Mouse (Mus musculus): ENCODE data around the gene Med4. TPM values are rescaled to one million over a fixed set of nuclear protein-coding genes. Genes with fewer than 3 reads are reported as not detected.

The Med4 gene
- 52.8 and 54.2 TPM in 2 replicates for polyA plus RNA-seq (2016; fragmentation: Nextera tagmentation; extraction: Ambion mirVana)

DNA sequence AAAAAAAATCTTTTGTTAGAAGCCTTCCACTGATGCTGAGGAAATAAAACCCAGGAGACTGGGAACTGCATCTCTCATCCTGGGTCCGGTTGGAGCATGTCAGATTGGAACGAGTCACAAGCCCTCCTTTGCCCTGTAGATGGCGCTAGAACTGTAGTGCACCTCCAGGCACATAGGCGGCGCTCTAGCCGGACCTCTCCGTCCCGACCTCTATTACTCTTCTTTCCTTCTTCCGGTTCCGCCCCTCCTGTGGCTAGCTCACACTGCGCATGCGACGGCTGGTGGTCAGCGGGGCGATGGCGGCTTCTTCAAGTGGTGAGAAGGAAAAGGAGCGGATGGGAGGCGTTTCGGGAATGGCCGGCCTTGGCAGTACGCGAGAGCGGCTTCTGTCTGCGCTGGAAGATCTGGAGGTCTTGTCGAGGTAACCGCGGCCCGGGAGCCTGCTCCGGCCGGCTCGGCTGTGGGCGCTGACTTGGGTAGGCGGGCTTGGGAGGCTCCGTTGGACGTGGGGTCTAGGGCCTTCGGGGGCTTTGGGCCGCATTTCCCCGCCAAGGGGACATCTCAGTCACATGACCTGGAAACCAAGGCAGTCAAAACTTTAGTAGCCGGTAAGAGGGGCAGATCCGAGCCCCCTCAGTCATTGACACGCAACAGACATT is at the start of gene Med4:
TSS of gene Med4 (plus strand) at position 261 of the 659 bp plus-strand sequence.
- Histone ChIP-seq H3K27ac (ENCODE audit: poor library complexity, severe bottlenecking) (no peak within 1 kb of the TSS), H3K4me2 (peak within 1 kb of the TSS; percentile 86), H3K4me1 (replicated peaks) (peaks cover 13% of the 10 kb centered on the region), H3K27me3 (replicated peaks) (no peaks in the 10 kb centered on the region), H3K9me3 (replicated peaks) (no peaks in the 10 kb centered on the region), H3K4me3 (peak within 1 kb of the TSS; percentile 94), H3K9ac (peak within 1 kb of the TSS; percentile 95), H3K36me3 (peaks cover 25% of the 10 kb centered on the region)
- WGBS, result under 1% methylated on average over 41 of the region's 41 CpGs
- ATAC-seq (ENCODE audit: insufficient number of reproducible peaks, low FRiP score), result peak; percentile 91

DNA sequence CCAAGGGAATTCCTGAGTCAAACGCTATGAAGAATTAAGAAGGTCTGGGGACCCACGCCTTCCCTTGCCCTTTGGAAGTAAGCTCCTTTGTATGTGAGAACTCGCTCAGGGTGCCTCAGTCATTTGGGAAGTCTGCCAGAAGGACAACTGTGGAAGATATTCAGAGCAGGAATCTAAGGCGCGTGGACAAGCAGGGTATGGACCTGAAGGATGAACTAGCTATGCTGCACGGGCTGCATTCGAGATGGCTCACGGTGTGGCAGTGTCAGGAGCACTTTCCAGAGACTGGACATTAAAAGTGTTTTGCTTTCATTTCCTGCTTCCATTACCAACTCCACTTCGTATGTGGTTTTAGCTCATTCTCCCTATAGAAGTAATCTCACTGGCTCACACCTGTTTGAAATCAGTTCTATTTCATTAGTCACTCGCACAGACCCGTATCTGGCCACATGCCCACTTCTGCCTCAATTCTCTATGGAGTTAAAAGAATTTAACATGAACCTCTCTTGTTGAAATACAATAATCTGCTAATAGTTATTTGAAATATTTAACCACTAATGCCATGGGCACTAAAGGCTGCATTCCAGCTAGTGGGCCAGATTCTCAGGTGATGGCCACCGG is 49.2 kb upstream of the Med4 start:
- Histone ChIP-seq H3K9ac (no peak overlapping the region), H3K4me1 (replicated peaks) (no peaks in the 10 kb centered on the region), H3K9me3 (replicated peaks) (0 out of 2 replicates have a peak, but pooled peaks cover 3% of the 10 kb centered on the region), H3K36me3 (no peaks in the 10 kb centered on the region), H3K27me3 (replicated peaks) (peaks cover 8% of the 10 kb centered on the region; the same call in 1 of the 2 replicates), H3K4me2 (no peak overlapping the region), H3K27ac (ENCODE audit: poor library complexity, severe bottlenecking) (no peak overlapping the region), H3K4me3 (no peak overlapping the region)
- ATAC-seq (ENCODE audit: insufficient number of reproducible peaks, low FRiP score), result no peak
- 65% methylated on average over 12 of the region's 12 CpGs for WGBS

DNA sequence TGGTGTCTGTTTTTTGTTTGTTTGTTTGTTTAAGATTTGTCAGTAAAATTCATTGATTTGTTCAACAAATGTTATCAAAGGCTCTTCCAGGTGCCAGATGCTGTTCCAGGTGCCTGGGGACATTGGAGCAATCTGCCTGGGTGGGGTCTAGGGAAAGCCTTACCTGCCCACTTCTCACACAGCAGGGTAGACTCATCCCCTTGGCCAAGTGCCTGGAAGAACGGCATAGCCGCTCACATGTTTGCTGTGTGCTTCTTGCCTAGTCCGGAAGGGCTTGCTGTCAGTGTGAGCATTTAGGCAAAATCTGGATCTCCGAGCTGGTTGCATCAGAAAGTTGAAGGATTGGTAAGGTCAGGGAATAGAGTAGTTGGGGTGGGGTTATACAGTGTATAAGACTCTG is 47.6 kb upstream of the Med4 start:
- Histone ChIP-seq H3K27me3 (replicated peaks) (peaks cover 8% of the 10 kb centered on the region; the same call in 1 of the 2 replicates), H3K27ac (ENCODE audit: poor library complexity, severe bottlenecking) (no peak overlapping the region), H3K36me3 (no peaks in the 10 kb centered on the region), H3K4me3 (no peak overlapping the region), H3K4me2 (no peak overlapping the region), H3K9ac (no peak overlapping the region), H3K4me1 (replicated peaks) (no peaks in the 10 kb centered on the region), H3K9me3 (replicated peaks) (0 out of 2 replicates have a peak, but pooled peaks cover 6% of the 10 kb centered on the region)
- 81% methylated on average over 4 of the region's 4 CpGs for WGBS
- no peak for ATAC-seq (ENCODE audit: insufficient number of reproducible peaks, low FRiP score)

DNA sequence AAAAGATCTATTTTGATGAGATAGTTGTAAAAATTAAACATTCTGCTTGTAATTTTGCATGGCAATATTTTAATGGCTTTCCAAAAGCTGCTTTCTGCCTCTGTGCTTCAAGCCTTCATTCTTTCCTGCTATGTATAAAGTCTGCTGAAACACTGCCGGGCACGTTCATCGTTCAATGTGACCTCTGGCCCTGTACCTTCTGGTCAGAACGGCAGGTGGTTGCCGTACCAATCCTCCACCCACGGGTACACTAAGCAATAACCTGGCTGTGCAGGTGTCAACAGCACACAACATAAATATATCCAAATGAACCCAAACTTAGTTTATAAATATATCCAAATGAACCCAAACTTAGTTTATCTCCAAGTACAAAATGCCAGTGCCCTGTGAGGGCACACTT is 42.1 kb upstream of the Med4 start:
- ATAC-seq (ENCODE audit: insufficient number of reproducible peaks, low FRiP score), result no peak
- no peak overlapping the region for H3K4me3 ChIP-seq
- H3K27me3 ChIP-seq (replicated peaks), result peaks cover 8% of the 10 kb centered on the region; the same call in 1 of the 2 replicates
- H3K4me2 ChIP-seq, result no peak overlapping the region
- H3K9me3 ChIP-seq (replicated peaks), result 0 out of 2 replicates have a peak, but pooled peaks cover 3% of the 10 kb centered on the region
- WGBS, result 80% methylated on average over 6 of the region's 6 CpGs
- H3K4me1 ChIP-seq (replicated peaks), result no peaks in the 10 kb centered on the region
- H3K36me3 ChIP-seq, result no peaks in the 10 kb centered on the region
- H3K27ac ChIP-seq (ENCODE audit: poor library complexity, severe bottlenecking), result no peak overlapping the region
- H3K9ac ChIP-seq, result no peak overlapping the region

DNA sequence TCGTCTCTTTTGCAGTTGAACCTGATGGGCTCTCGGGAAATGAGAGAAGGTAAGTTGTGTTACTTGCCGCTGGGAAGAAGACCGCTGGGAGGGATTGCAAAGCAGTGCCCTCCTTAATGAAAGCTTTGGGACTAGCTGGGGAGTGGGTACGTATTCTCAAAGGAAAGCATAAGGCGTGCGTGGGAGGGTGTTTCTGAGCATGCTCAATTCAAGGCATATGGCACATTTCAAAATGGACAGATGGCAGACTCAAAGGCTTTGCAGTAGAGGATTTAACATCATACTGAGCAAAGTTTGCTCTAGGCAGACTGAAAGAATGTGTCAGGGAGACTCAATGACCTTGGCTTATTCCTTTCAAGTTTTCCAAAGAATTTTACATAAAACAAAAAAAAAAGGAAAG is 40.3 kb upstream of the Med4 start:
- Histone ChIP-seq H3K4me1 (replicated peaks) (peaks cover 9% of the 10 kb centered on the region), H3K9ac (no peak overlapping the region), H3K36me3 (no peaks in the 10 kb centered on the region), H3K27ac (ENCODE audit: poor library complexity, severe bottlenecking) (no peak overlapping the region), H3K4me2 (no peak overlapping the region), H3K27me3 (replicated peaks) (peaks cover 5% of the 10 kb centered on the region; the same call in 1 of the 2 replicates), H3K4me3 (no peak overlapping the region), H3K9me3 (replicated peaks) (0 out of 2 replicates have a peak, but pooled peaks cover 3% of the 10 kb centered on the region)
- 76% methylated on average over 7 of the region's 7 CpGs for WGBS
- no peak for ATAC-seq (ENCODE audit: insufficient number of reproducible peaks, low FRiP score)

DNA sequence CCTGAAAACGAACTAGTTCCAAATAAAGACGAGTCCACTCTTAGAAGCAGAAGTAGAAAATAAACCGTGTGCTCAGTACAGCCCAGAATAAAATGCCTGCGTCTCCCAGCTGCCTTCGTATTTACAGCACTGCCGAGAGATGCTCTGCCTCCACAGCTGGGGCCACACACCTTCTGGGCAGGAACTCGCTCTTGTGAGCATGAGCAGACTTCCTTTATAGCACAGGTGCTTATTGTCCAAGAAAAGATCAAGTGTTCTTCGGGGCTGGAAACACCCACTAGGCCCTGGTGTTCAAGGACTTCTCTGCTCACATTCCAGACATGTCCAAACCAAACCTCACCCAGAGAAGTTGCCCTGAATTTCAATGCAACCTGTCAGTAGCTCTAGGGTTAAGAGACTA is 39.2 kb upstream of the Med4 start:
- H3K4me2 ChIP-seq, result no peak overlapping the region
- WGBS, result 68% methylated on average over 8 of the region's 8 CpGs
- H3K9me3 ChIP-seq (replicated peaks), result 0 out of 2 replicates have a peak, but pooled peaks cover 3% of the 10 kb centered on the region
- no peak overlapping the region for H3K9ac ChIP-seq
- no peak overlapping the region for H3K4me3 ChIP-seq
- H3K4me1 ChIP-seq (replicated peaks), result peaks cover 19% of the 10 kb centered on the region
- ATAC-seq (ENCODE audit: insufficient number of reproducible peaks, low FRiP score), result no peak
- H3K27ac ChIP-seq (ENCODE audit: poor library complexity, severe bottlenecking), result no peak overlapping the region
- H3K27me3 ChIP-seq (replicated peaks), result no peaks in the 10 kb centered on the region
- H3K36me3 ChIP-seq, result no peaks in the 10 kb centered on the region

DNA sequence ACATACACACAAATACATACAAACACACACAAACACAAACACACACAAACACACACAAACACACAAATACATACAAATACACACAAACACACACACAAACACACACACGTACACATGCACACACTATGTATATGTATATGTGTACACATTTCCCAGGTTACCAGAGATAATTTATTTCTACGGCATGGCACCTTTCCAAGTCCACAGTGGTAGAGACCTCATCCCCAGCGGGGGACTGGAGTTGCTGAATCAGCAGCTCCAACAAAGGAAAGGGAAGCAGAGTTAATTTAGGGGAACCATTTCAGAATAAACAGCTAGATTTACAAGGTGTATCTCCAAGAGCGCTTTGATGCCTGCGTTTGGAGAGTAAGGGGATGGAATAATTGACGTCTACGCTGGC is 37.6 kb upstream of the Med4 start:
- H3K9me3 ChIP-seq (replicated peaks), result no peaks in the 10 kb centered on the region; the same call in 1 of the 2 replicates
- no peak for ATAC-seq (ENCODE audit: insufficient number of reproducible peaks, low FRiP score)
- H3K27ac ChIP-seq (ENCODE audit: poor library complexity, severe bottlenecking), result no peak overlapping the region
- no peak overlapping the region for H3K4me3 ChIP-seq
- H3K36me3 ChIP-seq, result no peaks in the 10 kb centered on the region
- H3K4me1 ChIP-seq (replicated peaks), result peaks cover 24% of the 10 kb centered on the region
- no peaks in the 10 kb centered on the region for H3K27me3 ChIP-seq (replicated peaks)
- H3K4me2 ChIP-seq, result no peak overlapping the region
- 82% methylated on average over 7 of the region's 7 CpGs for WGBS
- no peak overlapping the region for H3K9ac ChIP-seq

DNA sequence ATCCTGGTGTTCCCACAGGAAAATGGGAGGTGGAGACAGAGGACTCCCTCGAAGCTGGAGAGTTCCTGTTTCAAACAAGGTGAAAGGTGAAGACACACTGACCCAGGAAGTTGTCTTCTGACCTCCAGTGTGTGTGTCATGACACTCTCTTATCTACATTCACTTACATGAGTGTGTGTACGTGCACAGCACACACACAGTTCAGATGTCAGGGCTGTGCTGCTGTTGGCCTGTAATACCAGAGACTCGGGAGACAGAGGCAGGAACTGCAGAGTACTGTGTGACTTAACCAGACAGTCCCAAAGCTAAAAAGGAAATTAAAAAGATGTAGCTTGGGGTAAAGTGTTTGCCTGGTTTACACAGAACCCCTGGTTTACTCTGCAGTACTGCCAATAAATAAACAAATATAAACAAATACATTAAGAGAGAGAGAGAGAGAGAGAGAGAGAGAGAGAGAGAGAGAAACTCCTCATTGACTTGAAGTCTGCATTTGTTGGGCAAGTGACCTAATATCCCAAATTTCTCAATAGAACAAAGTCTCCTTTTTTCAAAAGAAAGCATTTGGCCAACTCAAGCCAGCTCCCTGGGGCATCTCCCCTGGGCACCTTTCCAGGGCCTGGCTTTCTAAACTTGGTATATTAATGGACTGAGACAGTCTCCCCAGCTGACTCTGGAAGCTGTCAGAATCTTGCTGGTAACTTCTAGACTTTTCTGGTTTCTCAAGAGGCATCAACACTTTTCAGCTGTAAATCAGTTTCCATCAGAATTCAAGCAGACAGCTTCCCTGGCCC is 36.0 kb upstream of the Med4 start:
- Histone ChIP-seq H3K4me2 (no peak overlapping the region), H3K4me3 (no peak overlapping the region), H3K9ac (no peak overlapping the region), H3K4me1 (replicated peaks) (peaks cover 31% of the 10 kb centered on the region), H3K36me3 (no peaks in the 10 kb centered on the region), H3K27me3 (replicated peaks) (no peaks in the 10 kb centered on the region), H3K9me3 (replicated peaks) (no peaks in the 10 kb centered on the region; the same call in 1 of the 2 replicates), H3K27ac (ENCODE audit: poor library complexity, severe bottlenecking) (peak overlapping the region; percentile 29; the same call in 1 of the 2 replicates)
- ATAC-seq (ENCODE audit: insufficient number of reproducible peaks, low FRiP score), result no peak
- WGBS, result 31% methylated on average over 3 of the region's 3 CpGs

DNA sequence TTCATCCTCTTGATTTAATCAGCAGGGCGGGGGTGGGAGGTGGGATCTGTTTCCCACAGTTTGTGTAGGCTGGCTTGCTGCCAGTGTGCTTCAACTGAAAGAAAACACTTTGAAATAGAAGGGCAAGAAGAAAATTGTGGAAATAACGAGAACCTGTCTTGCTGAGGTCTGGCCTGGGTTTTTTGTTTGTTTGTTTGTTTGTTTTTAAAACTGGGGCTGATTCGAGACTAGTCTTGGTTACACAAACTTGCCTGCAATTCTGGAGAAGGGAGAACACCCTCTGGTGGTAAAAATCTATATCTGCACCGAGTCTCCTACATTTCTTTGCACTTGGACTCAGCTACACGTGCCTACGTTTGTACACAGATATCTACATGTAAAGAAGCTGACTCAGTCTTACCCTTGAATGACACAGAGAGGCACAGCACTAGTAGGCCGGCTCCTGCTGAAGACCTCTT is 35.2 kb upstream of the Med4 start:
- H3K4me1 ChIP-seq (replicated peaks), result peaks cover 38% of the 10 kb centered on the region
- ATAC-seq (ENCODE audit: insufficient number of reproducible peaks, low FRiP score), result no peak; the same call in 1 of the 2 replicates
- no peak overlapping the region for H3K4me3 ChIP-seq
- H3K27me3 ChIP-seq (replicated peaks), result no peaks in the 10 kb centered on the region
- peak overlapping the region; percentile 29; the same call in 1 of the 2 replicates for H3K27ac ChIP-seq (ENCODE audit: poor library complexity, severe bottlenecking)
- H3K9ac ChIP-seq, result no peak overlapping the region
- 18% methylated on average over 7 of the region's 7 CpGs for WGBS
- H3K4me2 ChIP-seq, result no peak overlapping the region
- no peaks in the 10 kb centered on the region; the same call in 1 of the 2 replicates for H3K9me3 ChIP-seq (replicated peaks)
- H3K36me3 ChIP-seq, result no peaks in the 10 kb centered on the region

DNA sequence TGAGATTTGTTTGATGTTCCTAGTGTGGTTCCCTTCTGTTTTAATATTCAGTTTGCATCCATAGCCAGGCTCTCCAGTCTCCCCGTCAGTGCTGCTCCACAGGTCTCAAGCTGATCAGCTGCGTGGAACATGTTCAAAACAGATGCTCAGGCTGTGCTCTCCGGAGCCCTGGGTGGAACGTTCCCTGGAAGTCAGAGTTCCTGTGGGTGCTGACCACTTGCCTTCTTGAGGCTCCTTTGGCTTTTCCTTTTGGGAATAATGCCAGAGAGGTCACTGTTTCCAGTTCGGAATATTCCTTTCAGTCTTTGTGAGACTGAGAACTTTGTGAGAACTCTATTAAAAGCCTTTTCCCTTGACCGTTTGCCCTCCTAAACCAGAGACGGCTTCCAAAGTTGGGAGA is 34.3 kb upstream of the Med4 start:
- 62% methylated on average over 7 of the region's 7 CpGs for WGBS
- Histone ChIP-seq H3K4me1 (replicated peaks) (peaks cover 39% of the 10 kb centered on the region), H3K9ac (no peak overlapping the region), H3K36me3 (no peaks in the 10 kb centered on the region), H3K4me2 (no peak overlapping the region), H3K27me3 (replicated peaks) (no peaks in the 10 kb centered on the region), H3K4me3 (no peak overlapping the region), H3K9me3 (replicated peaks) (no peaks in the 10 kb centered on the region; the same call in 1 of the 2 replicates), H3K27ac (ENCODE audit: poor library complexity, severe bottlenecking) (no peak overlapping the region)
- ATAC-seq (ENCODE audit: insufficient number of reproducible peaks, low FRiP score), result no peak
